Mouse (Mus musculus): ENCODE measurements at regions not wholly inside any gene's neighbourhood (a gene's known extent, or its start where the extent isn't known, plus 50 kb on each side); places are given as distances from the start of the nearest gene placed in this dataset.

- Histone ChIP-seq H3K27ac (ENCODE audit: insufficient read depth, low read length) (no peak overlapping the region), H3K4me1 (ENCODE audit: control insufficient read depth, insufficient read depth, low read length) (no peaks in the 10 kb centered on the region), H3K36me3 (ENCODE audit: control insufficient read depth, insufficient read depth, low read length, poor library complexity, severe bottlenecking) (no peaks in the 10 kb centered on the region), H3K27me3 (ENCODE audit: control insufficient read depth, insufficient read depth, low read length, poor library complexity, severe bottlenecking) (no peaks in the 10 kb centered on the region), H3K9me3 (replicated peaks; ENCODE audit: control insufficient read depth, insufficient read depth, low read length, poor library complexity, severe bottlenecking) (no peaks in the 10 kb centered on the region; the same call in 1 of the 2 replicates), H3K4me3 (ENCODE audit: low read depth, low read length) (no peak overlapping the region), H3K9ac (ENCODE audit: low read depth, poor library complexity, severe bottlenecking) (no peak overlapping the region)
- no peak for TF ChIP-seq EP300 (IDR thresholded peaks at IDR 0.05; ENCODE audit: insufficient read depth, low read depth, low read length)
- TF ChIP-seq POLR2A (IDR thresholded peaks at IDR 0.05; ENCODE audit: insufficient read depth, low read length): no peak
- TF ChIP-seq CTCF (IDR thresholded peaks at IDR 0.05; ENCODE audit: low read depth, low read length): no peak
Measured at GRCm38 (mm10) chr8:18536059-18536458, 442.0 kb downstream of the Defb40 start.

GRCm38 (mm10) chr8:18528120-18528519 lies 449.9 kb downstream of the Defb40 start:
- H3K4me1 ChIP-seq (ENCODE audit: control insufficient read depth, insufficient read depth, low read length): no peaks in the 10 kb centered on the region
- H3K27me3 ChIP-seq (ENCODE audit: control insufficient read depth, insufficient read depth, low read length, poor library complexity, severe bottlenecking): no peaks in the 10 kb centered on the region; the same call in 1 of the 2 replicates
- H3K36me3 ChIP-seq (ENCODE audit: control insufficient read depth, insufficient read depth, low read length, poor library complexity, severe bottlenecking): no peaks in the 10 kb centered on the region
- H3K4me3 ChIP-seq (ENCODE audit: low read depth, low read length): no peak overlapping the region
- H3K9me3 ChIP-seq (replicated peaks; ENCODE audit: control insufficient read depth, insufficient read depth, low read length, poor library complexity, severe bottlenecking): no peaks in the 10 kb centered on the region
- TF ChIP-seq EP300 (IDR thresholded peaks at IDR 0.05; ENCODE audit: insufficient read depth, low read depth, low read length) (no peak), POLR2A (IDR thresholded peaks at IDR 0.05; ENCODE audit: insufficient read depth, low read length) (no peak), CTCF (IDR thresholded peaks at IDR 0.05; ENCODE audit: low read depth, low read length) (no peak)
- H3K9ac ChIP-seq (ENCODE audit: low read depth, poor library complexity, severe bottlenecking): no peak overlapping the region
- no peak overlapping the region for H3K27ac ChIP-seq (ENCODE audit: insufficient read depth, low read length)

GRCm38 (mm10) chr8:18512409-18512808 lies 465.6 kb downstream of the Defb40 start:
- no peaks in the 10 kb centered on the region for H3K36me3 ChIP-seq (ENCODE audit: control insufficient read depth, insufficient read depth, low read length, poor library complexity, severe bottlenecking)
- no peak overlapping the region for H3K27ac ChIP-seq (ENCODE audit: insufficient read depth, low read length)
- H3K27me3 ChIP-seq (ENCODE audit: control insufficient read depth, insufficient read depth, low read length, poor library complexity, severe bottlenecking): no peaks in the 10 kb centered on the region; the same call in 1 of the 2 replicates
- no peak for TF ChIP-seq CTCF (IDR thresholded peaks at IDR 0.05; ENCODE audit: low read depth, low read length)
- TF ChIP-seq EP300 (IDR thresholded peaks at IDR 0.05; ENCODE audit: insufficient read depth, low read depth, low read length): no peak
- TF ChIP-seq POLR2A (IDR thresholded peaks at IDR 0.05; ENCODE audit: insufficient read depth, low read length): no peak
- H3K9ac ChIP-seq (ENCODE audit: low read depth, poor library complexity, severe bottlenecking): no peak overlapping the region
- H3K4me3 ChIP-seq (ENCODE audit: low read depth, low read length): no peak overlapping the region
- H3K9me3 ChIP-seq (replicated peaks; ENCODE audit: control insufficient read depth, insufficient read depth, low read length, poor library complexity, severe bottlenecking): no peaks in the 10 kb centered on the region; the same call in 1 of the 2 replicates
- no peaks in the 10 kb centered on the region for H3K4me1 ChIP-seq (ENCODE audit: control insufficient read depth, insufficient read depth, low read length)

- H3K9ac ChIP-seq (ENCODE audit: low read depth, poor library complexity, severe bottlenecking): no peak overlapping the region
- H3K27ac ChIP-seq (ENCODE audit: insufficient read depth, low read length): no peak overlapping the region
- no peaks in the 10 kb centered on the region; the same call in 1 of the 2 replicates for H3K9me3 ChIP-seq (replicated peaks; ENCODE audit: control insufficient read depth, insufficient read depth, low read length, poor library complexity, severe bottlenecking)
- H3K27me3 ChIP-seq (ENCODE audit: control insufficient read depth, insufficient read depth, low read length, poor library complexity, severe bottlenecking): no peaks in the 10 kb centered on the region
- no peak for TF ChIP-seq EP300 (IDR thresholded peaks at IDR 0.05; ENCODE audit: insufficient read depth, low read depth, low read length)
- no peak for TF ChIP-seq CTCF (IDR thresholded peaks at IDR 0.05; ENCODE audit: low read depth, low read length)
- TF ChIP-seq POLR2A (IDR thresholded peaks at IDR 0.05; ENCODE audit: insufficient read depth, low read length): no peak
- no peak overlapping the region for H3K4me3 ChIP-seq (ENCODE audit: low read depth, low read length)
- H3K4me1 ChIP-seq (ENCODE audit: control insufficient read depth, insufficient read depth, low read length): no peaks in the 10 kb centered on the region
- no peaks in the 10 kb centered on the region for H3K36me3 ChIP-seq (ENCODE audit: control insufficient read depth, insufficient read depth, low read length, poor library complexity, severe bottlenecking)
Measured at GRCm38 (mm10) chr8:18506158-18507022, 471.7 kb downstream of the Defb40 start.

- Histone ChIP-seq H3K9me3 (replicated peaks; ENCODE audit: control insufficient read depth, insufficient read depth, low read length, poor library complexity, severe bottlenecking) (no peaks in the 10 kb centered on the region; the same call in 1 of the 2 replicates), H3K36me3 (ENCODE audit: control insufficient read depth, insufficient read depth, low read length, poor library complexity, severe bottlenecking) (no peaks in the 10 kb centered on the region), H3K9ac (ENCODE audit: low read depth, poor library complexity, severe bottlenecking) (no peak overlapping the region), H3K4me3 (ENCODE audit: low read depth, low read length) (no peak overlapping the region), H3K4me1 (ENCODE audit: control insufficient read depth, insufficient read depth, low read length) (no peaks in the 10 kb centered on the region), H3K27me3 (ENCODE audit: control insufficient read depth, insufficient read depth, low read length, poor library complexity, severe bottlenecking) (no peaks in the 10 kb centered on the region), H3K27ac (ENCODE audit: insufficient read depth, low read length) (no peak overlapping the region)
- TF ChIP-seq CTCF (IDR thresholded peaks at IDR 0.05; ENCODE audit: low read depth, low read length): no peak
- no peak for TF ChIP-seq POLR2A (IDR thresholded peaks at IDR 0.05; ENCODE audit: insufficient read depth, low read length)
- TF ChIP-seq EP300 (IDR thresholded peaks at IDR 0.05; ENCODE audit: insufficient read depth, low read depth, low read length): no peak
Measured at GRCm38 (mm10) chr8:18490620-18491019, 487.4 kb downstream of the Defb40 start.

- H3K36me3 ChIP-seq (ENCODE audit: control insufficient read depth, insufficient read depth, low read length, poor library complexity, severe bottlenecking): no peaks in the 10 kb centered on the region
- peaks cover 6% of the 10 kb centered on the region for H3K4me1 ChIP-seq (ENCODE audit: control insufficient read depth, insufficient read depth, low read length)
- TF ChIP-seq EP300 (IDR thresholded peaks at IDR 0.05; ENCODE audit: insufficient read depth, low read depth, low read length) (peak; percentile 99), POLR2A (IDR thresholded peaks at IDR 0.05; ENCODE audit: insufficient read depth, low read length) (no peak)
- H3K27me3 ChIP-seq (ENCODE audit: control insufficient read depth, insufficient read depth, low read length, poor library complexity, severe bottlenecking): no peaks in the 10 kb centered on the region
- H3K27ac ChIP-seq (ENCODE audit: insufficient read depth, low read length): peak overlapping the region; percentile 79
- H3K9me3 ChIP-seq (replicated peaks; ENCODE audit: control insufficient read depth, insufficient read depth, low read length, poor library complexity, severe bottlenecking): peaks cover 10% of the 10 kb centered on the region
- H3K9ac ChIP-seq (ENCODE audit: low read depth, poor library complexity, severe bottlenecking): no peak overlapping the region
- no peak overlapping the region for H3K4me3 ChIP-seq (ENCODE audit: low read depth, low read length)
Measured at GRCm38 (mm10) chr8:18480081-18480480, 498.0 kb downstream of the Defb40 start.
